Mouse (Mus musculus): ENCODE measurements around the gene Csnk2b. TPM values are rescaled to one million over a fixed set of nuclear protein-coding genes. Genes with fewer than 3 reads are reported as not detected.

Csnk2b gene
- polyA plus RNA-seq, 1 experiment from 2014 or later: 361 TPM

GRCm38 (mm10) chr17:35115046-35116019 is 6.5 kb downstream of the Csnk2b start, which contains the start of gene Ly6g5b:
TSS of gene Ly6g5b (minus strand) at chr17:35115428.
- peaks cover 4% of the 10 kb centered on the region for H3K4me1 ChIP-seq (ENCODE audit: control insufficient read depth, insufficient read depth, low read length)
- H3K27ac ChIP-seq (ENCODE audit: low read depth, low read length): no peak within 1 kb of the TSS
- peaks cover 34% of the 10 kb centered on the region for H3K36me3 ChIP-seq (ENCODE audit: control insufficient read depth, insufficient read depth, low read length)
- ATAC-seq (ENCODE audit: low read depth): no peak
- H3K9ac ChIP-seq (replicated peaks; ENCODE audit: low read depth, low read length): no peak within 1 kb of the TSS
- no peak within 1 kb of the TSS for H3K4me2 ChIP-seq (ENCODE audit: low read depth, low read length)
- H3K4me3 ChIP-seq (ENCODE audit: low read depth, low read length): no peak within 1 kb of the TSS
- no peaks in the 10 kb centered on the region for H3K27me3 ChIP-seq (ENCODE audit: control insufficient read depth, insufficient read depth, low read length)
- 86% methylated on average over 8 of the region's 8 CpGs for WGBS
- no peaks in the 10 kb centered on the region for H3K9me3 ChIP-seq (ENCODE audit: control insufficient read depth, low read length)

- H3K9me3 ChIP-seq (ENCODE audit: control insufficient read depth, low read length): no peaks in the 10 kb centered on the region
- no peak overlapping the region for H3K4me3 ChIP-seq (ENCODE audit: low read depth, low read length)
- WGBS: 74% methylated on average over 9 of the region's 9 CpGs
- H3K9ac ChIP-seq (replicated peaks; ENCODE audit: low read depth, low read length): no peak overlapping the region
- no peak overlapping the region for H3K27ac ChIP-seq (ENCODE audit: low read depth, low read length)
- ATAC-seq (ENCODE audit: low read depth): no peak
- H3K36me3 ChIP-seq (ENCODE audit: control insufficient read depth, insufficient read depth, low read length): peaks cover 16% of the 10 kb centered on the region
- no peaks in the 10 kb centered on the region for H3K4me1 ChIP-seq (ENCODE audit: control insufficient read depth, insufficient read depth, low read length)
- no peaks in the 10 kb centered on the region for H3K27me3 ChIP-seq (ENCODE audit: control insufficient read depth, insufficient read depth, low read length)
- no peak overlapping the region for H3K4me2 ChIP-seq (ENCODE audit: low read depth, low read length)
These were observed 10.1 kb downstream of the Csnk2b start for GRCm38 (mm10) chr17:35111774-35112173.

GRCm38 (mm10) chr17:35108097-35108496 is 13.8 kb downstream of the Csnk2b start, which contains the start of gene Ly6g5c:
TSS of gene Ly6g5c (plus strand) at chr17:35108279.
- Histone ChIP-seq H3K27ac (ENCODE audit: low read depth, low read length) (no peak within 1 kb of the TSS), H3K27me3 (ENCODE audit: control insufficient read depth, insufficient read depth, low read length) (no peaks in the 10 kb centered on the region), H3K4me3 (ENCODE audit: low read depth, low read length) (no peak within 1 kb of the TSS), H3K36me3 (ENCODE audit: control insufficient read depth, insufficient read depth, low read length) (peaks cover 11% of the 10 kb centered on the region), H3K9me3 (ENCODE audit: control insufficient read depth, low read length) (no peaks in the 10 kb centered on the region), H3K4me2 (ENCODE audit: low read depth, low read length) (no peak within 1 kb of the TSS), H3K4me1 (ENCODE audit: control insufficient read depth, insufficient read depth, low read length) (no peaks in the 10 kb centered on the region), H3K9ac (replicated peaks; ENCODE audit: low read depth, low read length) (no peak within 1 kb of the TSS)
- ATAC-seq (ENCODE audit: low read depth): no peak
- WGBS: 70% methylated on average over 6 of the region's 6 CpGs

- H3K4me1 ChIP-seq (ENCODE audit: control insufficient read depth, insufficient read depth, low read length): no peaks in the 10 kb centered on the region
- 73% methylated on average over 3 of the region's 3 CpGs for WGBS
These were observed 15.3 kb downstream of the Csnk2b start for GRCm38 (mm10) chr17:35106522-35106921.

GRCm38 (mm10) chr17:35105740-35106389 is 16.0 kb downstream of the Csnk2b start:
- Histone ChIP-seq H3K4me3 (ENCODE audit: low read depth, low read length) (no peak overlapping the region), H3K27ac (ENCODE audit: low read depth, low read length) (no peak overlapping the region), H3K9me3 (ENCODE audit: control insufficient read depth, low read length) (no peaks in the 10 kb centered on the region), H3K27me3 (ENCODE audit: control insufficient read depth, insufficient read depth, low read length) (no peaks in the 10 kb centered on the region), H3K4me1 (ENCODE audit: control insufficient read depth, insufficient read depth, low read length) (no peaks in the 10 kb centered on the region), H3K4me2 (ENCODE audit: low read depth, low read length) (no peak overlapping the region), H3K36me3 (ENCODE audit: control insufficient read depth, insufficient read depth, low read length) (peaks cover 29% of the 10 kb centered on the region), H3K9ac (replicated peaks; ENCODE audit: low read depth, low read length) (no peak overlapping the region)
- 27% methylated on average over 13 of the region's 13 CpGs for WGBS
- ATAC-seq (ENCODE audit: low read depth): no peak

More at GRCm38 (mm10) chr17:35106522-35106921, 15.3 kb downstream of the Csnk2b start:
- no peak overlapping the region for H3K4me2 ChIP-seq (ENCODE audit: low read depth, low read length)
- no peaks in the 10 kb centered on the region for H3K9me3 ChIP-seq (ENCODE audit: control insufficient read depth, low read length)
- no peak overlapping the region for H3K27ac ChIP-seq (ENCODE audit: low read depth, low read length)
- no peak for ATAC-seq (ENCODE audit: low read depth)
- H3K9ac ChIP-seq (replicated peaks; ENCODE audit: low read depth, low read length): no peak overlapping the region
- no peaks in the 10 kb centered on the region for H3K27me3 ChIP-seq (ENCODE audit: control insufficient read depth, insufficient read depth, low read length)
- peaks cover 24% of the 10 kb centered on the region for H3K36me3 ChIP-seq (ENCODE audit: control insufficient read depth, insufficient read depth, low read length)
- H3K4me3 ChIP-seq (ENCODE audit: low read depth, low read length): no peak overlapping the region

- H3K36me3 ChIP-seq (ENCODE audit: control insufficient read depth, insufficient read depth, low read length): peaks cover 40% of the 10 kb centered on the region
- no peaks in the 10 kb centered on the region for H3K27me3 ChIP-seq (ENCODE audit: control insufficient read depth, insufficient read depth, low read length)
- no peak overlapping the region for H3K9ac ChIP-seq (replicated peaks; ENCODE audit: low read depth, low read length)
- H3K4me1 ChIP-seq (ENCODE audit: control insufficient read depth, insufficient read depth, low read length): no peaks in the 10 kb centered on the region
- 81% methylated on average over 6 of the region's 6 CpGs for WGBS
- no peak overlapping the region for H3K27ac ChIP-seq (ENCODE audit: low read depth, low read length)
- no peaks in the 10 kb centered on the region for H3K9me3 ChIP-seq (ENCODE audit: control insufficient read depth, low read length)
- no peak overlapping the region for H3K4me2 ChIP-seq (ENCODE audit: low read depth, low read length)
- ATAC-seq (ENCODE audit: low read depth): no peak
- H3K4me3 ChIP-seq (ENCODE audit: low read depth, low read length): no peak overlapping the region
These were observed 17.1 kb downstream of the Csnk2b start for GRCm38 (mm10) chr17:35104754-35105153.

GRCm38 (mm10) chr17:35104079-35104478 is 17.8 kb downstream of the Csnk2b start:
- ATAC-seq (ENCODE audit: low read depth): no peak
- Histone ChIP-seq H3K4me3 (ENCODE audit: low read depth, low read length) (no peak overlapping the region), H3K9ac (replicated peaks; ENCODE audit: low read depth, low read length) (no peak overlapping the region), H3K4me1 (ENCODE audit: control insufficient read depth, insufficient read depth, low read length) (no peaks in the 10 kb centered on the region), H3K9me3 (ENCODE audit: control insufficient read depth, low read length) (no peaks in the 10 kb centered on the region), H3K36me3 (ENCODE audit: control insufficient read depth, insufficient read depth, low read length) (peaks cover 47% of the 10 kb centered on the region), H3K27ac (ENCODE audit: low read depth, low read length) (no peak overlapping the region), H3K27me3 (ENCODE audit: control insufficient read depth, insufficient read depth, low read length) (no peaks in the 10 kb centered on the region), H3K4me2 (ENCODE audit: low read depth, low read length) (no peak overlapping the region)
- WGBS: 96% methylated on average over 7 of the region's 7 CpGs

- H3K27me3 ChIP-seq (ENCODE audit: control insufficient read depth, insufficient read depth, low read length): no peaks in the 10 kb centered on the region
- no peak overlapping the region for H3K4me2 ChIP-seq (ENCODE audit: low read depth, low read length)
- peaks cover 55% of the 10 kb centered on the region for H3K36me3 ChIP-seq (ENCODE audit: control insufficient read depth, insufficient read depth, low read length)
- no peak overlapping the region for H3K27ac ChIP-seq (ENCODE audit: low read depth, low read length)
- H3K4me1 ChIP-seq (ENCODE audit: control insufficient read depth, insufficient read depth, low read length): no peaks in the 10 kb centered on the region
- ATAC-seq (ENCODE audit: low read depth): no peak
- no peaks in the 10 kb centered on the region for H3K9me3 ChIP-seq (ENCODE audit: control insufficient read depth, low read length)
- WGBS: 79% methylated on average over 6 of the region's 6 CpGs
- no peak overlapping the region for H3K4me3 ChIP-seq (ENCODE audit: low read depth, low read length)
- H3K9ac ChIP-seq (replicated peaks; ENCODE audit: low read depth, low read length): no peak overlapping the region
These were observed 18.6 kb downstream of the Csnk2b start for GRCm38 (mm10) chr17:35103221-35103690.

GRCm38 (mm10) chr17:35102299-35102698 is 19.6 kb downstream of the Csnk2b start:
- H3K36me3 ChIP-seq (ENCODE audit: control insufficient read depth, insufficient read depth, low read length): peaks cover 60% of the 10 kb centered on the region
- 76% methylated on average over 8 of the region's 8 CpGs for WGBS
- no peak overlapping the region for H3K27ac ChIP-seq (ENCODE audit: low read depth, low read length)
- H3K4me2 ChIP-seq (ENCODE audit: low read depth, low read length): no peak overlapping the region
- H3K4me3 ChIP-seq (ENCODE audit: low read depth, low read length): no peak overlapping the region
- H3K27me3 ChIP-seq (ENCODE audit: control insufficient read depth, insufficient read depth, low read length): no peaks in the 10 kb centered on the region
- no peaks in the 10 kb centered on the region for H3K9me3 ChIP-seq (ENCODE audit: control insufficient read depth, low read length)
- no peak overlapping the region for H3K9ac ChIP-seq (replicated peaks; ENCODE audit: low read depth, low read length)
- no peaks in the 10 kb centered on the region for H3K4me1 ChIP-seq (ENCODE audit: control insufficient read depth, insufficient read depth, low read length)
- ATAC-seq (ENCODE audit: low read depth): no peak
